Mouse (Mus musculus) splenic B cell, adult 2 months (primary cell): ENCODE data around the gene Uox.

Experiments used
- DNase-seq: peaks from one replicate; pipeline ENCODE4 v3.0.0-alpha.2; 2011; ENCODE audit warnings: low read depth, low spot score
- H3K27me3 ChIP-seq: 2 replicates; pipeline ENCODE4 v1.6.1; 2012; ENCODE audit warnings: mild to moderate bottlenecking, low read length, moderate library complexity, mixed read lengths; ENCODE audit not compliant: control insufficient read depth, poor library complexity, insufficient read depth, severe bottlenecking
- H3K36me3 ChIP-seq: 2 replicates; pipeline ENCODE4 v1.6.1; 2012; ENCODE audit warnings: mild to moderate bottlenecking, low read length, moderate library complexity, mixed read lengths; ENCODE audit not compliant: control insufficient read depth, poor library complexity, insufficient read depth, severe bottlenecking

Gene Uox

DNA sequence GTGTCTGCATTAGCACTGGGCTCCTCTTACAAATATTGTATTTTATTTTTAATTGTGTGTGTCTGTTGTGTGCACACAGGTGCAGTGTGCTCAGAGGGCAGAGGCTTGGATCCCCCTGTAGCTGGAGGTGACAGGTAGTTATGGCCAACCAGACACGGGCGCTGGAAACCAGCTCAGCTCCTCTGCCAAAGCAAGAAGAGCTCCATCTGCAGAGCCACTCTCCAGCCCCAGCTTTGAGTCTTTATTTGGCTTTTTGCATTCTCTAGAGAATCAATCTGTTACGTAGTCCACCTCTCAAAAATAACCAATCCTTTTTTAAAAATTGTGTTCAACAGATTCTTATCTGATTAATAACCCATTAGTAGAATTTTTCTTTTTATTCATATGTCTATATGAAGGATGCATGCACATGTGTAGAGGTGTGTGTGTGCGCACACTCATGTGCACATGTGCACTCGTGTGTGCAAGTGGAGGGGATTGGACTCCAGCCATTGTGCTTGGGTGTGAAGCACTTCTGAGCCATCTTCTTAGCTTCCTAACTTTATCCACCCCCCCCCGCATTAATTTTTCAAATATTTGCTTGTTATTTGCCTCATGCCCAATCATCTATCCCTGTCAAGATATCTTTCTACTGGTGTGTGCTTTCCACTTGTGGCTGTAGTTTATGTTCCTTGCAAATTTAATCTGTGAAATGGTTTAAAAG is 29.1 kb downstream of the Uox start:
- Histone ChIP-seq H3K36me3 (no peaks in the 10 kb centered on the region), H3K27me3 (no peaks in the 10 kb centered on the region)
- DNase-seq, result no peak

DNA sequence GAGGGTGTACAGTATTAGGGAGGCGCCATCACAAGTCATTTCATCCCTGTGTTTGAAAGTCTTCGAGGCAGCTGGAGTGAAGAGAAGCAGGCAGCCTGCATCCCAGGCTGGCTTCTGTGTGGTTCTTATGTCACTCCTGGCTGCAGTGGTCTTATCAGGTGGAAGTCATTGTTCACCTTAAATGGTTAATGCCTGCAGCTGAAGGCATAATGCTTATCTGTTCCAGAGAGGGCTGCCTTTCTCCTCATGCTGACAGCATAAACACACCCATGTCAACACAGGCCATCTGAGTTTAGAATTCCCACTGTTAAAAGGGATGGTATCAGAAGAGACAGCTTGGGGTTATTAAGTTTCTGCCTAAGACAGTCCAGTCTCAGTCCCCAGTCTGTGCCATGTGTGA is 31.0 kb downstream of the Uox start:
- no peak for DNase-seq
- Histone ChIP-seq H3K36me3 (no peaks in the 10 kb centered on the region), H3K27me3 (no peaks in the 10 kb centered on the region)

DNA sequence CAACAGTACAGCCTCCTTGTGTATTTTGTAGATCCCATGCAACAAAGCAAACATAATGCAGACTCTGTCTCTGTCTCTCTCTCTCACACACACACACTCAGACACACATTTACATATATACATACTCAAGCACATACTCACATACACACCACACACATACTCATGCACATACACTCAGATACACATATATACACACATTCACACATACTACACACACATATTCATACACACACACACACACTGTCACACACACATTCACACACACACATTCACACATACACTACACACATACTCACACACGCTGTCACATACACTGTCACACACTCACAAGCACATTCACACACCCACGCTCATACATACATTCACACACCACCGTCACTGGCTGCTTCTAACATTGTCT is 32.3 kb downstream of the Uox start:
- DNase-seq, result no peak
- no peaks in the 10 kb centered on the region for H3K27me3 ChIP-seq
- H3K36me3 ChIP-seq, result no peaks in the 10 kb centered on the region

DNA sequence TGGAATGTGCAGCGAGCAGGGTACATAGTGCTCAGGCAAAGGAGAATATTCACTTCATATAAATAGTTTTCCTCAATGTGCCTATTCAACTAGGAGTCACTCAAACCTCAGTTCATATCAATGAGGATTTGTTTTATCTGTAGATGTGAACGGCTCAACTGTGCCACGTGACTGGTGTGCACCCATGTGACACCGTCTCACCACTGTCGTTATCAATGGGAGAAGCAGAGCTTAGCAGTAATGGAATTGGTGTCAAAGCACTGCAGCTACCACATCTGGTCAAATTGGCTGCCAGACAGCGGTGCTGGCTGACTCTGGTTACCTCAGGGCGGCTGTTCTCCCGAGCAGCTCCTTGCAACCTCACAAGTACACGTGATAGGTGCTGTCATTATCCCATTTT is 34.4 kb downstream of the Uox start:
- Histone ChIP-seq H3K27me3 (no peaks in the 10 kb centered on the region), H3K36me3 (no peaks in the 10 kb centered on the region)
- DNase-seq, result no peak

DNA sequence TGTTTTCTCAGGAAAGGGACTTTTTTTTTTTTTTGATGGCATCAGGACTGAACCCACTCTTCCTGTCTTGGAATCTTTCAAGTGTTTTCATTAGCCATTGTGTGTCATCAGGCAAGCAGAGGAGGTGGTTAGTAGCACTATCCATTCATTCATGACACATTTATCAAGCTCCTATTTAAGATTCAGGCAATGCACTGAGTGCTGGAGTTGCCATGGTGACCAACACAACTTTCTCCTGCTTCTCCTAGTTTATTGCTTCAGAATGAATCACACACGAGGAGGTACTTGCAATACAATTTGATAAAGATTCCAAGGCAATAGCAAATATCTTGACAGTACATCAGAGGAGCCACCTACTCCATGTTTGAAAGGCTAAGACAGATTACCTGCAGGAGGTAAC is 37.1 kb downstream of the Uox start:
- DNase-seq, result no peak
- Histone ChIP-seq H3K36me3 (no peaks in the 10 kb centered on the region), H3K27me3 (no peaks in the 10 kb centered on the region)

DNA sequence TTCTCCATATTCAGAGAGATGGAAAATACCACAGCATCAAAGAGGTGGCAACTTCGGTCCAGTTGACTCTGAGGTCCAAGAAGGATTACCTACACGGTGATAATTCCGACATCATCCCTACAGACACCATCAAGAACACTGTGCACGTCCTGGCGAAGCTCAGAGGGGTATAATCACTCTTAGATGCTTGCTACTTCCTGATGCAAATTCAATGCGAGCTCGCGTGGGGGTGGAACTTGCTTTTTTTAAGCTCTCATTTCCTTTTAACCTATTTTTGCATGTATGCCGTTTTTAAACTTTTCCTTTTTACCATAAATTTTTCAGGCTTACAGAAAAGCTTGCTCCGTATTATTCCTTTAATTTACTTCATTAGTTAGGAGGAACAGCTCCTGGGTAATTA is 40.1 kb downstream of the Uox start:
- H3K27me3 ChIP-seq, result no peaks in the 10 kb centered on the region
- H3K36me3 ChIP-seq, result no peaks in the 10 kb centered on the region
- no peak for DNase-seq

DNA sequence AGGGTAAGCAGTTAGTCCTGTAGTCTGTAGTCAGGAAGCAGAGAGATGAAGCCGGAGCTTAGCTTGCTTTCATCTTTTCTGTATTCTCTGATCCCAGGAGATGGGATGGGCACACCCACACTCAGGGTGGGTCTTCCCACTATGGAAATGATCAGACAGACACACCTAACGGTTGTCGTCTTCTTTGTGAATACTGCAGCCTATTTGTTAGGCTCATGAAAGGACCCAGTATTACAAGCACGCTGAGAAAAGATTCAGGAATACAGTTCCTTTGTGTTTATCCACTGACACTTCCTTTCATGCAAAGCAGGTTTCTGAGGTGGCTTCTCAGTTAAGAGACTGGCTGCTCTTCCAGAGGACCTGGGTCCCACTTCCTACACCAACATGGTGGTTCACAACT is 41.0 kb downstream of the Uox start:
- DNase-seq, result no peak
- H3K27me3 ChIP-seq, result no peaks in the 10 kb centered on the region
- no peaks in the 10 kb centered on the region for H3K36me3 ChIP-seq

DNA sequence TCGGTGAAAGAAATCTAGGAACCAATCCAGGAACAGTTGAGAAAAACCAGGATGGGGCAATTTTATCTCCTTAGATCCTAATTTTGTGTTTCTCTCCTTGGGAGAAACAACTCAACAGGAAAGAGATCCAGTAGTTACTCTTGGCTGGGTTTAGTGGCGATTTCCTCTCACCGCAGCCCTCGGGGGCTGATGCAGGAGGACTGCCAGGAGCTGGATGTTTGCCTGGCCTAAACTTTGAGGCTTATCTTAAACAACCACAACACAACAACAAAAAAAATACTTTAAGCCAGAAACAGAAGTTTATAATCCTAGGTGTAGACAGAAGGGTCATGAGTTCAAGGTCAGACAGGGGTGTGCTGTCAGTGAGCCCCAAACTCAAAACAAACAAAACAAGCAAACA is 41.6 kb downstream of the Uox start:
- H3K36me3 ChIP-seq, result no peaks in the 10 kb centered on the region
- DNase-seq, result no peak
- no peaks in the 10 kb centered on the region for H3K27me3 ChIP-seq

DNA sequence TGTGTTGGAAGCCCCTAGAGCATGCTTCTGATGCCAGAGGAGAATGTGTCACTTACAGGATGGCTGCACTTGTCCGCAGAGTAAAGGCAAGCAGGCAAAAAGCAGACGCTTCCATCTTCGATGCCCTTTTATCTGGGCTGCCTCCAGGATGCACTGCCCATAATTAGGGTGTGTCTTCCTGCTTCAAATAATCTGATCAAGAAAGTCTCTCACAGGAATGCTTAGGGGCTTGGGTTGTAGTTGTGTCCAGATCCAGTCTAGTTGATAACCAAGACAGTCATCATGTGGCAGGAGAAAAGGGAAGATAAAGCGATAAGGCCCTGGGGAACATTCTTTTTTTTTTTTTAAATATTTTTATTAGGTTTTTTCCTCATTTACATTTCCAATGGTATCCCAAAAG is 45.3 kb downstream of the Uox start, which contains the start of gene Dnase2b:
Dnase2b (minus strand) TSS at position 101 of the 400 bp plus-strand sequence.
- H3K36me3 ChIP-seq, result no peaks in the 10 kb centered on the region
- no peak for DNase-seq
- H3K27me3 ChIP-seq, result no peaks in the 10 kb centered on the region

DNA sequence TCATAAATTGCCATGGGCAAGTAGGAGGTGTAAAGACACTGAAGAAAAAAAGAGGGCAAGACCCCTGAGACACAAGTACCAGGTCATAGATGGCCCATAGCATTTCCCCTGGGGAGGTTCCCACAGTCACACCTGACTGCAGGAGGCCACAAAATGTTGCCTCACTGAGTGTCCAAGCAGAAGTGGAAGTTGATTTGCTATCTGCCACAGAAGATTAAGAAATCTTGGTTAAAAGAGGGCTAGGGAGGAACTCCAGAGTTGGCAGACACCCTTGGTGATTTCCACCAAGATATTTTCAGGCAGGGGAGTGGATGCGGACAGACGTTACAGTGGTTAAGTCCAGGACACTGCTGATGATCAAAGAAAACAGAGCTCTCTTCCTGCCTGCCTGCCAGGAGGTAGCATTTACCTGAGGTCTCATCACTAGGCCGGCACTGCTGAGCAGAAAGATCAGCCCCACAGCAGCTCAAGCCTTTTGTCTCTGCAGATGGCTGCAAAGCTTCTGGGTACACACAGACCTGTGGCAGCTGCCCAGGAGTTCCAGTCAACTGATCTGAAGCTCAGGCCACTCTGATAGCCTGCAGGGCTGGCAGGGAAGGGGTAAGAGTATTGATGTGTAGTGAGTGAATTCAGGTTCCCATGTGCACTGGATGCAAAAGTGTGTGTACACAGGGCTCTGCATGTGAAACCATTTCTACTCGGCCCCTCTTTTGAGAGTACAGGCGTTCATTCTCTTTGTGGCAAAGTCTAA is 46.5 kb downstream of the Uox start:
- DNase-seq, result no peak
- Histone ChIP-seq H3K27me3 (no peaks in the 10 kb centered on the region), H3K36me3 (no peaks in the 10 kb centered on the region)

DNA sequence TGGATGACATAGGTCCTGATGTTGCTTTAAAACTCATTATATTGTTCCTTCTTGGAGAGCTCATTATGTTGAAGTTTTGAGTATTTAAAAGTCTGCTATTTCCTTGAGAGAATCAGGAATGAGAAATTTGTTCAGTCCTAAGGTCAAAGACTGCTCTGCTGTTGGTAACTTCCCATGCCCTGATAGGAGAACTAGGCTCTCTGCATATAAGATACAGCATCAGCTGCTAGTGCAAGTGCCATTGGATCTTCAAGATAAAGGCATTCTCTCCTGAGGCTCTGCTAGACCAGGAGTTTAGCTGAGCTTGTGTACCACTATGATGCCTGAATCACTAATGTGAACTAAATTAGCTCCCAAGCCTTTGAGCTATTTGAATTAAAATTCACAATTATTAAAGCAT is 47.7 kb downstream of the Uox start:
- DNase-seq, result no peak
- Histone ChIP-seq H3K27me3 (no peaks in the 10 kb centered on the region), H3K36me3 (no peaks in the 10 kb centered on the region)

DNA sequence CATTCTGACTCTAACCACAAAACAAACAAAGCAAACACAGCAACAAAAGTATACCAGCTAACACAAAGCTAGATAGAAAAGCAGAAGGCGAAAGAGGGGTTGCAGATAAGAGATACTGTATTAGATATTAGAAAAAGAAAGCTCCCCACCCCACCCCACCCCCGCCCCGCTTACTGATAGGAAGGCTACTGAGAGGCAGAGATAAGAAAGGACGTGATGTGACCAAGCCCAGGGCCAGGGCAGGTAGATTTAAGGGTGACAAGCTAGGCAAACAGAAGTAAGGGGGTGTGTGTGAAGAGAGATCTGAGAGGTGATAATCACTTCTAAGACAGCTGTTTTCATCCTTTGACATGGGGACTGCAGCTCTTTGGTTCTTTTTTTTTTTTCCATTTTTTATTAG is 48.1 kb downstream of the Uox start:
- Histone ChIP-seq H3K36me3 (no peaks in the 10 kb centered on the region), H3K27me3 (no peaks in the 10 kb centered on the region)
- DNase-seq, result no peak

DNA sequence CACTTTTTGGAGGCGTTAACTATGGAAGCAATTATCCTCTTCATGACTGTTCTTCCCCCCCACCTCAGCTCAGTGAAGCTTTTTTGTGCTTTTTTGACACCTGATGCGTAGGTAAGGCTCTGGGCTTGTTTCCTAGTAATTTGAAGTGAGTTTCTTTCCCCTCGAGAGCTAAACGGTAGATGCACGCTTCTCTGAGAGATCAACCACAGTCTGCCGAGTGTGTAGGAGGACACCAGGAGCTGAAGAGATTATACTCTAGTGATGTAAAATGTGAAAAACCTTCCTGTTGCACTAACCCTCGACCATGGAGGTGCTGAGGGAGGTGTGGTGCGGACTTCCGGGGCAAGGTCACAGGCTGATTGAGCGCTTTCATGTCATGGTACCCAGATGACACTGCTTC is 49.9 kb downstream of the Uox start:
- Histone ChIP-seq H3K27me3 (no peaks in the 10 kb centered on the region), H3K36me3 (no peaks in the 10 kb centered on the region)
- DNase-seq, result no peak

DNA sequence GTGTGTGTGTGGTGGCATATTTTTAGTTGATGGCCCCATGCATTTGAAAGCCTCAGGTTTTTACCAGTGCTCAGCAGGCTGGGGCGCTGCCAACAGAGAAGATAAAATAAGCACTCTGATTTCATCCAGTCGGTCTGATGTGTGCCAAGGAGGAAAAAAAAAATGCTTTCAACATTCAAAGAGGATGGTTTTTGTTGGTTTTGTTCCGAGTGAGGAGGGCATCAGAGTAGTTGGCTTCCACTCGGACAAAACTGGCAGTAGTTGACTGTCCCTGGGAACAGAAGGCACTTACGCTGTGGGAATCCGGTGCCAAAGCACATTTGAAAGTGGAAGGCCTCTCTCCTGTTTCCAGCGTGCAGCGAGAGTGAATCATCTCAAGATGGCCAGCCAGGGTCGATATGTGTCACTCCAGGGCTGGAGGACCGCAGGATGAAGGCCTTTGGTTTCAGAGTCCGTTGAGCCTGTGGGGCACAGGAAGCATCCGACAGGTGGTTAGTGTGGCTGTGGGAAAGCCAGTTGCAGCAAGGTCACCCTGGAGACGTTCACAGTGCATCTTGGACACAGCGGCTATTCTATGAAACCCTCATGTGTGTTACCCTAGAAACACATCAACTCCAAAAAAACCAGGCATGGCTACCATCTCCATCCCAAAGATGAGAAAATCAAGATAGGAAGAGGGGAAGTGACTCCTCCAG is 50.5 kb downstream of the Uox start:
- DNase-seq, result no peak
- Histone ChIP-seq H3K36me3 (no peaks in the 10 kb centered on the region), H3K27me3 (no peaks in the 10 kb centered on the region)

DNA sequence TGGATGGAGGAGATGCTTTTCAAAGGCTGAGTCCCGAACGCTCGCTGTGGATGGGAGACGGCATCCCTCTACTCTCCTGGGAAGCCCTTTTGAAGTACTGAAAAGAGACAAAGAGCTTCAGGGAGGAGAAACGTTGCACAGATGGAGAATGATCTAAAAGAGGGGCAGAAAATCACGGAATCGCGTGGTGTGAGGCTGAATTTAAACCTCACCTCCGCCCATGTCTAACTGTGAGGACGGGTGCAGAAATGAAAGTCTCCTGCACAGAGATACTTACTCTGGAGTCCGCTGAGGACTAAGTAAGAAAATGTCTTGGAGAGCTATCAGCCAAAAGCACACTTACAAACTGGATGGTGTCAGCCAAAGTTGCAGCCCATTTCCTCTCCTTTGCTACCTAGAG is 51.7 kb downstream of the Uox start:
- no peaks in the 10 kb centered on the region for H3K27me3 ChIP-seq
- H3K36me3 ChIP-seq, result no peaks in the 10 kb centered on the region
- DNase-seq, result no peak
